Mouse (Mus musculus) kidney, postnatal 14 days (tissue): ENCODE measurements around the gene B9d2.

Experiments
- DNase-seq: peaks from one replicate; pipeline ENCODE4 v3.0.0; 2022; ENCODE audit warnings: mixed read lengths

B9d2 gene

GRCm38 (mm10) chr7:25674719-25675300 is 5.8 kb upstream of the B9d2 start, which contains the start of gene Tmem91:
TSS of gene Tmem91 (minus strand) at chr7:25675166.
- DNase-seq, result no peak

DNA sequence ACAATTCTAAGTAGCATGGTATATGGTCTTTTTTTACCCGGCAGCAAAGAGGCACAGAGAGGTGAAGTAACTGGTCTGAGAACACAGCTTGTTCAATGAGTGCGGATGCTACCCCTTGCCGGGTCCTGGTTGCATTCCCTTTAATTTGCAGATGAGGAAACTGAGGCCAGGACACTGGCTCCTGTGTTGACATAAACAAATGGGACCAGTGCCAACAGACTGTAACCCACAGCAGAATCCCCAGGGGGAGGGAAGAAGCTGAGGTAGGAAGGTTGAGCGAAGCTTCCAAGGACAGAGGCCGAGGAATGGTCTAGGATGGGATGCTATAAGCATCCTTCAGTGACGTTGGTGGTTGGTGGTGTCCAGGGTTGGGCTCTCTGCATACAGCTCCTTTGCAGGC is 5.2 kb upstream of the B9d2 start:
- DNase-seq, result no peak

DNA sequence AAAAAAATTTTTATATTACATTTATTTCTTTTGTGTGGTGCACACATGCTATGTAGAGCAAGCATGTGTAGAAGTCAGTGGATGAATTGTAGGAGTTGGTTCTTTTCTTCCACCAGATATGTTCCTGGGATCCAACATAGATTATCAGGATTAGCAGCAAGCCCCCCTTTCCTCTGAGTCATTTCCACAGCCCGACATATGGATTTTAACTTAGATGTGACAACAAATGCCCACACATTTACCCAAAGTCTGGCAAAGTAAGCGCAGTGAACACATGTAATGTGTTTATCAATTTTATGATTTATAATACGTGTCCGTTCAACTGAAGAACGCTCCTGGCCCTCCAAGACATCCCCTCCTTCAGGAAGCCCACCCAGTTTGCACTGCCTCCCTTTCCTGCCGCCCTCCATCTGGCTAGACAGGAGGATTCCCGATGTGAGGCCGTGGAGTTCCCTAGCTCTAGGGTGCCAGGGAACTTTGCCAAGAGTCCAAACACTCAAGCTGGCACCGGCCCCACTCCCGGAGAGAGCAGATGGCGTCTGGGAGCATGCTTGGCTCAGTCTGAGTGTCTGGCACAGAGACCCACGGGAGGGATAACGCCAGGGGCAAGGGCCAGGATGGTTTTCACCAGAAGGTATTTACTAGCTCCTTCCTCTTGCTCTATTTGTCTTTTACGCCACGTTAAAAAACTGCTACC is 4.3 kb upstream of the B9d2 start:
- peak; percentile 88 for DNase-seq

DNA sequence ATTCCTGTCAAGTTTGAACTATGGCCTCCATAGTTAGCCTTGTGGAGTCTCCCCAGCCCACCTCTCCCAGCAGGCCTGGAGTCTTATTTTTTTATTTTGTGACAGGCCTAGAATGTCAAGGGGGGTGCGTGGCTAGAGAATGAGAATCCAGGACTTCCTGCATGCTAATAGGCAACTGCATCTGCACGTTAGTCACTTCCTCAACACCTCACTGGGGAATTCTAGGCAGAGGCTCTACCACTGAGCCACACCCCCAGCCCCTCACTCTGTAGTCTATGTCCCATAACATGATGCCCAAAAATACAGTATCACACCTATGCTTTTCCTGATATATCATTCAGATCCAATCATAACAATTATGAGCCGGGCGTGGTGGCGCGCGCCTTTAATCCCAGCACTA is 3.6 kb upstream of the B9d2 start:
- DNase-seq, result no peak

DNA sequence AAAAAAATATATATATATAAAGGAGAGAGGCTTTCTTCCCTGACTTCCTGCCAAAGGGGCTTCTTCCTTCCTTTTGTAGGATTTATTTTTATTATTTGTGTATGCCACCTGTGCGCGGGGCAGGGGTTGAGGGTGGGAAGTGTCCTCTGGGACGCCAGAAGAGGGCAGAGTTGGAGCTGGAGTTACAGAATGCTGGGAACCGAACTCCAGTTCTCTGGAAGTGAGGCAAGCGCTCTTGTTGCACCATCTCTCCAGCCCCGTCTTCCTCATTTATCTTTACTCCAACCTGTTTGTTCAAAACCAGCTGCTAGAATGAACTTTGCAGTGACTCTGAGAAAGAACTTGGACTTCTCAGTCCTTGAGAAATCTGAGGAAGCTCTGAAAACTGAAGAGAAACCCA is 609 bp upstream of the B9d2 start:
- no peak for DNase-seq

DNA sequence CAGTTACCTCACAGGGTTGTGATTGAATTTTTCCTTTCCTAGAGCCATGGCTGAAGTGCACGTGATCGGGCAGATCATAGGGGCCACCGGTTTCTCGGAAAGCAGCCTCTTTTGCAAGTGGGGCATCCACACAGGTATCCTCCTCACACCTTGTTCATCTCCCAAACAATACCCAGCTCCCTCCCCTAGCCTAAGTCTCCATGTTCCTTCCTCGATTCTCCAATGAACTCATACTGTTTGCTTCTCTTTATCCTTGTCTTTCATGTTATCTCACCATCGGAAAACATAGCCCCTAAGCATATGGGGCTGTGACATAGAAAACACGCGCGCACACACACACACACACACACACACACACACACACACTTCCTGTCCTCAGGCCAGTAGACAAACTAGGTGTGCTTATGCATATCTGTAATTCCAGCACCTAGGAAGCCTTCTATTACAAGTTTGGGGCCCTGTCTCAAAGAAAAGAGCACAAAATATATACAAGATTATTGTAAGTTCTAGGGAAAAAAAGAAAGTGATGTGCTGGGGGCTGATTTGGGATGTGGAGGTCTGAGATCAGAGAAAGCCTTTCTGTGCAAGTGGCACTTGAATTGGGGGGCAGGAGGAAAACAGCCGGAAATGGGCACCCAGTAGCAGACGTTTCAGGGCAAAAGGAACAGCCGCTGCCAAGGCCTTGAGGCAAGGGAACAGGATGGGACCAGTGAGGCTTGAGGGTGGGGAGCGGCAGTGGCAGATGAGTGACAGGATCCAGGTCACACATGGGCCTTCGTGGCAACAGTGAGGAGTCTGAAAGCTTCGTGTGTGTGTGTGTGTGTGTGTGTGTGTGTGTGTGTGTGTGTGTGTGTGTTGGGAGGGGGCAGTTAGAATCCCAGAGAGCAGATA is 1.0 kb downstream of the B9d2 start:
- DNase-seq, result no peak

DNA sequence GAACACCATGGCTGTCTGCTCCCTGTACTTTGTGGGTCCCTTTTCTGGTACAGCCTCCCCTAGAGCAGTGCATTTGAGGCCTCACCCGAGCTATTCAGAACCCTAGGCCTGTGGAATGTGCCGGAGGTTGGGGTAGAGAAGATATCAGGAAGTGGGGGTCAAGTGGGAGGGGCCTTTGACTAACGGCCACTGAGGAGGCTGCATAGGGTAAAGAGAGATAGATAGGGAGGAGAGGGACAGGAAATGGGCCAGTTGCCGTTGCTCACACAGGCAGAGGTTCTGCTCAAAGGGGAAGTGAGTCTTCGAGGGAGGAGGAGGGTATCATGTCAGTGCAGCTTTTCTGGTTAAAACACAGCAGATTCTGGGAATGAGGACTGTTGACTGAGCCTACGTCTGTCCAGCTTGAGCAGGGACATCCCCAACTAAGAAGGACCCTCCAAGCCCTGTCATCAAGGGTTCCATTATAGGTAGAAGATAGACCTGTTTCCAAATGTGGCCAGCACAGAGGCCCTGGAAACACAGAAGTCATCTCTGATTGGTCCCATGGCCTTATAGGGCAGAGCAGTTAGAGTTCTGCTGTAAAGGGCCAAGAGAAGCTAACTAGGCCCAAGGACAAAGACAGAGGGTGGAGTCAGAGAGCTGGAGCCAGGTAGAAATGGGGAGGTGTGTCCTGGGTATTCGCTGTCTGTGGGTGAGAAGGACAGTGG is 3.0 kb downstream of the B9d2 start:
- peak; percentile 54 for DNase-seq

DNA sequence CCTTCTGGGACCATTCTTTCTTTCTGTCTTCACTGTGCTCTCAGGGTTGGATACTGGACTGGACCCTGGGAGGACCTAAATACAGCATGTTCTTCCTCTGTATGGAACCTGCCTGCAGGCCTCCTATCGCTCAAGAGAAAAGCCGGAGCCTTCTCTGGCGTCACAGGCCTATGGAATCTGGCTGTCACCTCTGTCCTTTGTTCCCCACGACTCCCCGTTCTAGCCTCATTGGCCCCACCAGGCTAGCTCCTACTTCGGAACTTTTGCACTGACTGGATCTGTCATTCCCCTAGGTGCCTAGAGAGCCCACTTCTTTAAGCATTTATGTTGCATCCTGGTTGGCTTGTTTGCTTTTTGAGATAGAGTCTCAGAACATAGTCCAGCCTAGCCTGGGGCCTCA is 4.1 kb downstream of the B9d2 start:
- no peak for DNase-seq

- no peak for DNase-seq
These were observed 5.4 kb downstream of the B9d2 start for GRCm38 (mm10) chr7:25685926-25686470.

DNA sequence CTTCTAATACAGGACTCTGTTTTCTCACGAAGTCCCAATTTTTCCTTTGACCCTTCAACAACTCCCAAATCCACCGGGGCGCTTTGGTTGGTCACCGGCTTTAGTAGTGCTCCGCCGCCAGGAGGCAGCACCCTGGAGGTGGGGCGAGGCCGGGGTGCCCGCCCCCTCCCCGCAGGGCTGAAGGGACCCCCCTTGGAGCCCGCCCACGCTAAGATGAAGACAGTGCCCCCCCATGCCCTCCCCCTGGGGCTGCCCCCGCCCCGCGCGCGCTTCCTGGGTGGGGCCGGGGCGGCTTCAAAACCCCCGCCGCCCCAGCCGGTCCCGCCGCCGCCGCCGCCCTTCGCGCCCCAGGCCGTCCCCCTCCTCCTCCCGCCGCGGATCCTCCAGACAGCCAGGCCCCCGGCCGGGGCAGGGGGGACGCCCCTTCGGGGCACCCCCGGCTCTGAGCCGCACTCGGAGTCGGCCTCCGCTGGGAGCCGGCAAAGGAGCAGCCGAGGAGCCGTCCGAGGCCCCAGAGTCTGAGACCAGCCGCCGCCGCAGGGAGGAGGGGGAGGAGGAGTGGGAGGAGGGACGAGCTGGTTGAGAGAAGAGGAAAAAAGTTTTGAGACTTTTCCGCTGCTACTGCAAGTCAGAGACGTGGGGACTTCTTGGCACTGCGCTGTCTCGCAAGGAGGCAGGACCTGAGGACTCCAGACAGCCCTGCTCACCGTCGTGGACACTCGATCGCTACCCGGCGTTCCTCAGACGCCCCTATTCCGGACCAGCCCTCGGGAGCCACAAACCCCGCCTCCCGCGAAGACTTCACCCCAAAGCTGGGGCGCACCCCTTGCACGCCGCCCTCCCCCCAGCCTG is 6.3 kb downstream of the B9d2 start, which contains the start of gene Tgfb1:
Tgfb1 (plus strand) TSS at position 323 of the 852 bp plus-strand sequence.
- DNase-seq, result peak; percentile 87

- peak; percentile 69 for DNase-seq
These were observed 7.3 kb downstream of the B9d2 start for GRCm38 (mm10) chr7:25687811-25688401.

DNA sequence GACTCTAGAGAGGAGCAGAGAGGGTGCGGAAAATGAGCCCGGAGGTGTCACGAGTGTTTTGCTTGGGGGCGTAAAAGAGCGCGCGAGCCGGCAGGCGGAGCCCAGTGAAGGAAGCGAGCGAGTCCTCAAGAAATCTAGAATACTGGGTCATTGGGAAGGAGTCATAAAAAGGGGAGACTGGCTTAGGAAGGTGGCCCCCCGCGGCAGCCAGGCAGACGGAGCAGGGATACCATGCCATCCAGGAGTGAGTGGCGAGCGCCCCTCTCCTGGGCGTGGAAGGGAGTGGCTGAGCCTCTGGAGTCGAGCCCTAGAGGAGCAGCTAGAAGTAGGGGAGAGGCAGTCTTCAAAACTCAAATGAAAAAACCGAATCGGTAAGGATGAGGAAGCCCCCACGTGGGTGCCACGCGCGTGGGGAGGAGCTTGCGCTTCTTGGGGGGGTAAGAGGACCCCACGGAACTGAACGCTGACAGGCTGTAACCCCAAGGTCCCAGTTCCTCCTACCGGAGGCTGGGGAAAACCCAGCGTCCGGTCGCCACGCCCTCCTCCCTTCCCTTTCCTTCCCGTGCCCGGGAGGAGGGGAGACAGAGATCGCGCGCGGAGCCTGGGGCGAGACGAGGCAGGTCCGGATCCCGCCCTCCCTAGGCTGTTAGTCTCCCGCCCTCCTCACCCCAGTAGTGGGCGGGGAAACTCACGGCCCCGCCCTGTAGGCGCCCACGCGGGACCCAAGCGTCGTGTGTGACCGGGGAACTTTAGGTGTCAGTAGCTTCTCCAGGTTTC is 8.4 kb downstream of the B9d2 start:
- DNase-seq, result peak; percentile 86

DNA sequence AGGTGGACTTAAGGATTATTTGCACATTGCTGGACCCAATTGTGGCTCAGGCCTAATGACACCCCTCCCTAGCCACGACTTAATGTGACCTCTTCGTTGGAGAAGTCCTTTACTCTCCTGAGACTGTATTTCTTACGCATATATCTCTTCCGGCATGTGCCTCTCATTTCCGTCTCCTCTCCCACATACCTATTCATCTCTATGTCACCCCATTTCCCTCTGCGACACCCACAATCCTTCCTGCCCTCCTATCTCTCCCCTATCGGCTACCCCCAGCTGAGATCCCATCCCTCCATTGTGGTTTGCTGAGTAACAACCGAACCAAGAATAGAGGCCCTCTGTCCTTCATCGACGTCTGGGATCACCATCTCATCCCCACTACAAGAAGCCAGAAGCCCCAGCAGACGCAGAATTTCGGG is 9.0 kb downstream of the B9d2 start:
- no peak for DNase-seq

DNA sequence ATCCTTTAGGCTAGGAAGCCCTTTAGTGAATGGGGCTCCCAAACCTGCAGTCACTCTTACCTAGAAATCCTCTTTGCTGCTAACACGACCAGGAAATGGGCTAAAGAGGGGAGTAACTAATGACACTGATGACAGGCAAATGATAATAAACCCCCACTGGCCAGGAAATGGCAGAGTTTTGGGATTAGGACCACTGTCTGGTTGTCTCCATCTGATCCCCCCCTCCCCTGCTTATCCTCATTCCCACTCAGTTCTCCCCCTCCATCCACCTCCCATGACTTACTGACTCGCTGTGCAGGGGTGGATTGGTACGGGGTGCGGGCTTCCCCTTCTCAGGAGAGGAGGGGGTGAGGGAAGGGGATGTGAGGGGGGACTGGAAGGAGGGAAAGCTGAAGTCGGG is 9.5 kb downstream of the B9d2 start:
- DNase-seq, result no peak

DNA sequence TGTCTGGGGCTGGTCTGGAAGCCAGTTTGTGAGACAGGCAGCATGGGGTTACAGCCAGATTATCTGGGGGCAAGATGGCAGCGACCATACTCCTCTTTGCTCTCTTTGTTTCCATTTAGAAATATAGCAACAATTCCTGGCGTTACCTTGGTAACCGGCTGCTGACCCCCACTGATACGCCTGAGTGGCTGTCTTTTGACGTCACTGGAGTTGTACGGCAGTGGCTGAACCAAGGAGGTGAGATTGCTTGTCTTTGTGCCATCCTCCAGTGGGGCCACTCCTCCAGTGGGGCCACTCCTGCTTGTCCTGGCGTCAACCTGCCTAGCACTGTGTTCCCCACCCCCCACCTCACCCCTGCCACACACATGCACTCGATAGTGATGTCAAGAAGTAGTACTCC is 13.5 kb downstream of the B9d2 start:
- DNase-seq, result no peak

DNA sequence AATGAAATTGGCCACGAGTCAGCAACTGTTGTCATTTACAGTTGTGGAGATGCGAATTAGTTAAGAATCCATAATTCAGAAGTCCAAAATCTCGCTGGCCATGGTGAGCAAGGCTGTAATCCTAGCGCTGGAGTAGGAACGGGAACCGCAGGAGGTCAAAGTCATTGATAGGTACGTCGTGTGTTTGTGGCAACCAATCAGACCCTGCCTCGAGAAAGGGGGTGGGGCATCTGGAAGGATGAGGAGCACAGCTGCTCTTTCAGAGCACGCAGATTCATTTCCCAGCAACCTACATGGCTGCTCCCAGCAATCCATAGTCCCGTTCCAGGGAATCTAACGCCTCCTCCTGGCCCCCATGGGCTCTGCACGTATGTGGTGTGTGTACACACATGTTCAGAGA is 19.3 kb downstream of the B9d2 start:
- DNase-seq, result no peak

DNA sequence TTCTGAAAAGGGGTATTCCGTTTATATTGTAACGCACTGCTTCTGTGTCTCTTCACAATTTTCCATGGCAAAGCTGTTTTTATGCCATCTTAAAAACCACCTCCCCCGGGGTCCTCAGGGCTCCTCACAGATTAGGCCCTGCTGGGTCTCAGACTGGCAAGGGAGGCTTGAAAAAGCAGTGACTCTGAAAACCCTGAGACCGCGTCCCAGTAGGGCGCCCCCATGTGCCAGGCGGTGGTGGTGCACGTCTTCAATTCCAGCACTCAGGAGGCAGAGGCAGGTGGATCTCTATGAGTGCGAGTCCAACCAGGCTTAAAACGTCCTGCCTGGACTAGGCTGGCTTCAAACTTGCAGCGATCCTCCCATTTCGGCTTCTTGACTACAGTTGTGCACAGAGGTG is 20.2 kb downstream of the B9d2 start:
- no peak for DNase-seq

DNA sequence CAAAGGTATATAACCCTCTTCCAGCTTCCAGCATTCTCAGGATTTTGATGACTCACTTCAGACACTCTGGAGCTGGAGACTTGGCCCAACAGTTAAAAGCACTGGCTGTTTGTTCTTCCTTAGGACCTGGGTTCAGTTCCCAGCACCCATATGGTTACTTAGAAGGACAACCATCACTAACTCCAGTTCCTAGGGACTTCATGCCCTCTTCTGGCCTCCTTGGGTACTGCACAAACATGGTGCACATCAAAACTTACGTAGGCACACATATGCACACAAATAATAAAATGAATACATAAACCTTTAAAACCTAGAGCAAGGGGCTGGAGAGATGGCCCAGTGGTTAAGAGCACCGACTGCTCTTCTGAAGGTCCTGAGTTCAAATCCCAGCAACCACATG is 21.8 kb downstream of the B9d2 start:
- DNase-seq, result no peak

DNA sequence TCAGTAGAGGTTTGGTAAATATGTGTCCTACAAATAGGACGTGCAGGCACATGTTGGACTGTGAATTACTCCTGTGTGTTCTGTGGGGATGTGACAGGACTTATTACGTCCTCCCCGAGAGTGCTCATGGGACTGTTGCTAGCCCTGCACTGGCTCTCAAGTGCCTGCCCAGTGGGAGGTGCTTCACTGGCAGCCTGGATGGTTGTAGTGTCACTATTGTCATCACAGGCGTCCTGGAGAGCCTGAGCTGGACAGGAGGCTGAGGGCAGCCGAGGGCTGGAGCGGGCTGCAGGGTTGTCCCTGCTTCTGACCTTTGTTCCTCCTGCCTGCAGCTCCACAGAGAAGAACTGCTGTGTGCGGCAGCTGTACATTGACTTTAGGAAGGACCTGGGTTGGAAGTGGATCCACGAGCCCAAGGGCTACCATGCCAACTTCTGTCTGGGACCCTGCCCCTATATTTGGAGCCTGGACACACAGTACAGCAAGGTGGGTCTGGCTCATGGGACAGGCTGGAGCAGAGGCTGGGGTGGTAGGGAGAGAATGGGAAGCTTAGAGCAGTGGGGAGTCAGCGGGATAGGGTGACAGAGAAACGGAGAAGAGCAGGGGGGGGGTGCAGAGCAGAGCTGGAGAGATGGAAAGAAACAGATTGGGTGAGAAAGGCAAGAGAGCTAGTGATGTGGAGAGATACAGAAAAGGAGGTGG is 23.4 kb downstream of the B9d2 start:
- DNase-seq, result no peak
